Mouse (Mus musculus) neutrophil, adult 65 days (primary cell): ENCODE data around the gene Ntmt1. TPM values are rescaled to one million over a fixed set of nuclear protein-coding genes. Genes with fewer than 3 reads are reported as not detected.

Experiments used
- total RNA-seq: library from RNA; stranded (reverse); gene quantifications from 2 replicates; pipeline ENCODE4 v1.2.4, GENCODE M21; 2023

The Ntmt1 gene
- 12.7 and 20.2 TPM in 2 replicates for total RNA-seq

GRCm38 (mm10) chr2:30807648-30808295 is at the start of gene Ntmt1:
TSS of gene Ntmt1 (plus strand) at chr2:30807826.

DNA sequence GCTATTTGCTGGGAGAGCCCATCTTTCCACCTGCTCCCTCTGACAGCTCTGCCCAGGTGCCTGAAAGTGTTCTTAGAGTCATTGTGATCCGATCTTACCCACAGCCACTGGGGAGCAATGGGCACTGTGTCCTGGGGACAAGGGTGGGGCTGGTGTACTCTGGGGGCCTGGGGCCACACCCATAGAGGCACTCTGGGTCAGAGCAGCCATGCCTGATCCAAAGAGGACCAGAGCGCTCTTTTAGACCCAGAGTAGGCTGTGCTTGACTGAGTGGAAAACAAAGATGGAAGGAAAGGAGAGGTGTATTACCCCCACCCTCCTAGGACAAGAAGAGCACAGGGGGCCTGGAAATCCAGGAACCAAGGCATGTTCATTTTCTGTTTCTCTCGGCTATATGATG is 4.0 kb upstream of the Ntmt1 start, which contains the start of gene 1700001O22Rik:
Gene 1700001O22Rik, minus strand, starts transcription at position 58 of the 400 bp plus-strand sequence.

DNA sequence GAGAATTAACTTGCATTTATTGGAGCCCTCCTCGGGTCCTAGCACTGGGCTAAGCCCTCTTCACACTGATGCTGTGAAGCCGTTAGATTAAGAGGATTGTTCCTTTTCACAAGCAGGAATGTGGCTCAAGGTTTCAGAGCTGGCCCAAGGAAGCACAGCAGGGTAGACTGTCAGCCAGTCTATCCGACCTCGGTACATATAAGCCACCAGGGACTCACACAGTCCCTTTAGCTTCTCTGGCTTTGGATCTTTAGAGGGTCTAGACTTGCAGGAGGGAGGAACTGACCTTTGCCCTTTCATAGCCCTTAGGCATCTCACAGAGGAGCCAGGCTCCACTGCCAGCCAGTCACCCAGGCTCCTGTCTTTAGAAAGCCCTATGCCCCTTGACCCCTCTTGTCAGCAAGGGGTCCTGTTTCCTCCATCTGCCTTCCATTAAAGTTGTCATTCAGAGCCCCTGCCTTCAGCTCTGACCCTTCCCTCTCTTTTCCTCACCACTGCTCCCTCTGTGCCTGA is 22.7 kb downstream of the Ntmt1 start, which contains the start of gene Asb6:
Gene Asb6, minus strand, starts transcription at position 51 of the 513 bp plus-strand sequence.

DNA sequence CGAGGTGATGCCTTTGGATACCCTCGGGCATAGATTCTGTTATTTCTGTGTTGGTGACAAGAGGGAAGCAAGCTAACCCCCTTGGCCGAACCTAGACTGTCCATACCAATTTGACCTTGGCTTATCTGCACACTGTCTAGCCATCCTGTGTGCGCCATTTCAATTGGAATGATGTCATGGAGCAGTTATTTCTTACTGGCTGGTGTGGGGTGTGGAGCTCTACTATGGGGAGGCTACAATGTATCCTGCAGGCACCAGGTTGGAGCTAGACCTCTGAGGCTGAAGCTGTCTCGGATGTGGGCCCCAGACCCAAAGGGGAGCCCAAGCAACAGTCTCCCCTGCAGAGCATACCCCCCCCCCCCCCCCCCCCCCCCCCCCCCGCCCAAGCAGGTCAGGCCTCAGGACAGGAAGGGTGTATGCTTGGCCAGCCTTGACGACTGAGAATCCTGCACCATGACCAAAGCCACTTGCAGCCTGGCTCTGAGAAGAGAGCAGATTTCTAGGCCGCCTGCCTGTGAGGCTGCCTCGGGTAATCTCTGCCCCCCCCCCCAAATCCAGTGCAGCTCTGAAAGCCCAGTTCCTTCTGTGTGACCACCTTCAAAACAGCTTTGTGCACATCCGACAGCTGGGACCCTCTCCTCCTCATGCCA is 26.9 kb downstream of the Ntmt1 start, which contains the start of gene Prrx2:
Gene Prrx2, plus strand, starts transcription at position 600 of the 650 bp plus-strand sequence.

Other genes with a start within 250 kb of the Ntmt1 start
- not detected in 2 replicates for gene Cstad, start 212.8 kb upstream of the Ntmt1 start, total RNA-seq
- gene 1700001O22Rik, start 4.2 kb upstream of the Ntmt1 start, total RNA-seq, result not detected in 2 replicates
- 29.9 and 32.2 TPM in 2 replicates for gene Asb6, start 22.5 kb downstream of the Ntmt1 start, total RNA-seq
- not detected in 2 replicates for gene Prrx2, start 27.1 kb downstream of the Ntmt1 start, total RNA-seq
- gene Ptges, start 122.0 kb downstream of the Ntmt1 start, total RNA-seq, result 15.4 and 18.4 TPM in 2 replicates
- 30.1 and 48.0 TPM in 2 replicates for gene Tor1b, start 145.1 kb downstream of the Ntmt1 start, total RNA-seq
- gene Tor1a, start 160.1 kb downstream of the Ntmt1 start, total RNA-seq, result 84.2 and 110 TPM in 2 replicates
- gene BC005624, start 174.4 kb downstream of the Ntmt1 start, total RNA-seq, result 80.2 and 80.8 TPM in 2 replicates
- 4.5 and 8.2 TPM in 2 replicates for gene Usp20, start 174.5 kb downstream of the Ntmt1 start, total RNA-seq